Mouse (Mus musculus) neutrophil, adult 5-6 weeks (primary cell): ENCODE data around the gene Dnajc5. TPM values are rescaled to one million over a fixed set of nuclear protein-coding genes. Genes with fewer than 3 reads are reported as not detected.

Source experiments
- ATAC-seq: fragments of 151-379, 151-347 bp; 2 replicates; pipeline ENCODE4 v1.8.0; 2017; ENCODE audit warnings: mild to moderate bottlenecking, moderate TSS enrichment; ENCODE audit not compliant: insufficient number of reproducible peaks, poor library complexity, low FRiP score, severe bottlenecking; ENCODE audit errors: extremely low read depth
- total RNA-seq: library from RNA; stranded (forward); fragments of 200-1000 nt; gene quantifications from 2 replicates; pipeline ENCODE4 v1.2.3, GENCODE M21; 2017

The Dnajc5 gene
- 81.3 and 85.7 TPM in 2 replicates for total RNA-seq

- peak; percentile 94 for ATAC-seq
Observed at GRCm38 (mm10) chr2:181520118-181520935, at the start of gene Dnajc5. Gene Dnajc5 (plus strand): TSS chr2:181520485.

- no peak for ATAC-seq
Observed at GRCm38 (mm10) chr2:181471246-181471645, 49.0 kb upstream of the Dnajc5 start.

DNA sequence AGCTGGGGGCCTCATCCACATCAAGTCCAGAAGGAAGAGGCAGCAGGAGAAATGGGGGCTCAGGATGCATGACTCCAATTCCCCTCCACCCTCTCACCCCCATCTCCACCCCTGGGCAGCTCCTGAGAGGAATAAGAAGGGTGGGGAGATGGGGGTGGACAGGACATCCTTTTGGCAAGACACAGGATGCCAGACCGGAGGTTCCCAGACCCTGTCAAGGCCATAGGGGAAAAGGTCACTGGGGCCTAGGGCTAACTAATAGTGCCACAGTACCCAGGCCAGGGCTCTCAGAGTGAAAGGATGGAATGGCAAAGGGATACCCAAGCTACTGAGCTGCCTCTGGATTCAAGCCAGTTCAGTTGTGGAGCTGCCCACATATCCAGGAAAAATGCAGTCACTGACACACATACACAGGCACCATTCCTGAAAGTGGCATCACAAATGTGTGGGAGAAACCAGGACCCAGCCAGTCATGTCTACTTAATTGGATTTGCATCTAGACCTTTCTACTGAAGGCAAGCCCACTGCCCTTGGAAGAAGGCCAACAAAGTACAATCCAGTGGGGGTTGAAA is 47.9 kb upstream of the Dnajc5 start:
- no peak for ATAC-seq

- ATAC-seq: no peak
Observed at GRCm38 (mm10) chr2:181483120-181483519, 37.2 kb upstream of the Dnajc5 start.

GRCm38 (mm10) chr2:181483562-181484318 is 36.5 kb upstream of the Dnajc5 start:
- ATAC-seq: peak; percentile 55

GRCm38 (mm10) chr2:181484456-181485233 is 35.6 kb upstream of the Dnajc5 start:
- ATAC-seq: no peak

DNA sequence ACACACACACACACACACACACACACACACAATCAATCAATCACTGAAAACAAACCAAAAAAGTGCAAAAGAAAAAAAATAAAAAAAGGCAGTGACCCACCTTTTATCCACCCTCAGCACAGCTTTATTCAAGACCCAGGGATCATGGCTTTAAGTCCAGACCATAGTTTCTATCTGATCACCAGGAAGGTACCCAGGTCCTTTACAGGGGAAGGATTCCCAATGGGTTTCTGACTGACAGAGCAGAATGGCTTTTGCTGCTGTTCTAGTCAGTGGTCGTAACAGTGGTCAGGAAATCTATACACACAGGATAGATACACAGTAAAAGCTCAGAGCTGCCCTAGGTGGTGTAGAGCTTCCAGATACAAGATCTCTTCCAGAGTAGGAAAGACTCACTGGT is 34.5 kb upstream of the Dnajc5 start:
- no peak for ATAC-seq

DNA sequence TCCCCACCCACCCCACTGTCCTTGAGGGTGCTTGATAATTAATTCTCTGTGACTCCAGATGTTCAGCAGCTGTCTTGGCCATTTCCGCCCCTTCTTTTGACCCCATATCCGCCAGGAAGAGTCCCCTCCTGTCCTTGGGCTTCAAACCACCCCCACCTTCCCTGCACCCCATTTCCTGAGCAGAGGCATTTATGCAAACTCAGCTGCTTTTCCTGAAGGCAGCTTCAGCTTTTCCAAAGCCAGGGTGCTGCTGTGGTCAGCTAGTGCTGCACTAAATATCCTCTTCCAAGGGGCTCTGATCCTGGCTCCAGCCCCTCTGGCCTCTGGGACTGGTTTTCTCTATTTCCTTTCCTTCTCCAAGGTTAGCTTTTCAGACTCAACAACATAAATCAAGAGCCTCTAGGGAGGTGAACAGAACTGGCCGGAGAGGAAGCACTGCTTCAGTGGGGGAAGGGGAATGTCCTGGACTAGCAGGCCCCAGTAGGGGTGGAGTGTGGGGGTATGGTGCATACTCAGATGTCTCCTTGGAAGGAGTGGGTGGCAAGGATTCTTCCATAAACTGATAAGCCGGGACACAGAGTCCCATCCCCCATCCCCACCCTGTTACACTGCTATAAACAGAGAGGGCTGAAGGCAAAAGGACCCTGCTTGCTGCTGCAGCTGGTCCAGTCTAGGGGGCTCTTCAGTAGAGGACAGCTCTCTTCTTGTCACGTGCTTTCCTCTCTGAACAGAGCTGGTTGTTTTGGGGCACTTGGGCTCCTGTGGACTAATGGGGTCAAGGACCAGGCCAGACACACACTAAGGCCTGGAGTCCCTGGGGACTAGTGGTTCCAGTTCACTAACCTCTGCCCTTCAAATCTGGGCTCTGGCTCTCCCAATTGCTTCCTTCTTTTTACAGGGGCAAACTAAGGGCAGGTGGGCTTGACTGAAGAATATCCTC is 32.7 kb upstream of the Dnajc5 start:
- no peak for ATAC-seq

GRCm38 (mm10) chr2:181491432-181492205 is 28.7 kb upstream of the Dnajc5 start:
- peak; percentile 29; the same call in 1 of the 2 replicates for ATAC-seq

DNA sequence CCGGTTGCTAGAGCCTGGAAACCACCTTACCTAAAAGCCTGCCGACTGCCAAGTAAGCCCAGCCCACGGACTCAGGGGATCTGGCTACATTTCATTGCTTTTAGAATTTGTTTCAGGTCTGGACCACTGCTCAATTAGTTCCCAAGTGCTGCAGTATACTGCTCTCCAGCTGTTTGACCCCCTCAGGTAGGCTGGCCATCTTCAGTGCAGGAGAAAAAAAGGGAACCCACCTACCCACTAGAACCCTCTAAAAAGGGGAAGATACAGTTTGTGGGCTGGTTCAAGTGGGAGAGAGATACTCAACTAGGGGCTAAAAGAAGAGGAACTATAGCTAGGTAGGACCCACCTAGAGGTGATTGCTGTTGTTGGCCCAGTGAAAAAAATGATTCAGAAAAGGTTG is 28.1 kb upstream of the Dnajc5 start:
- ATAC-seq: peak; percentile 9; the same call in 1 of the 2 replicates

DNA sequence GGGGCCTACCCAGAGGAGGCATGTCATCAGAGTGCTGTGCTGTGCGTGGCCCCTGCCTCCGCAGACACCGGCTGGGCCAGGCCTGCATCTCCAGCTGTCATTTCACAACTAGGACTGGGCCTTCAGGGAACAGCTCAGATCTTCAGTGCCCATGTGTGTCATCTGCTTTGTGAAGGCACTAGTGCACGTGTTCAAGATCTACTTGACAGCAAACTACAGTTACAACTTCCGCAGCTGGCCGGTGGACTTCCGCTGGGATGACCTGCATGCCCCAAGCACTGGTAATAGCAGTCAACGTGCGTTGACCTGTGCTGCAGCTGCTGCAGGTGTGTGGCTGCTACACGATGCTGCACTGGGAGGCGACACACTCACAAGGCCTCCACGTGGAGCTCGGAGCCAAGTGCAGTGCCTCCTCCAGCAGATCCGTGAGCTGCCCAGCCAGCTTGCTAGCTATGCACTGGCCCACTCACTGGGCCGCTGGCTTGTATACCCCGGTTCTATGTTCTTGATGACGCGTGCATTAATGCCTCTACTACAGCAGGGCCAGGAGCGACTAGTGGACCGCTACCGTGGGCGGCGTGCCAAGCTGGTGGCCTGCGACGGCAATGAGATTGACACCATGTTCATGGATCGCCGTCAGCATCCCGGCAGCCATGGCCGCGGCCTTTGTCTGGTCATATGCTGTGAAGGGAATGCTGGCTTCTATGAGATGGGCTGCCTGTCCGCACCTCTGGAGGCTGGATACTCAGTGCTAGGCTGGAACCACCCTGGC is 26.9 kb upstream of the Dnajc5 start, which contains the start of gene Abhd16b:
Gene Abhd16b (plus strand): TSS at position 51 of the 772 bp plus-strand sequence.
- ATAC-seq: no peak

GRCm38 (mm10) chr2:181494266-181494945 is 25.9 kb upstream of the Dnajc5 start:
- ATAC-seq: no peak

DNA sequence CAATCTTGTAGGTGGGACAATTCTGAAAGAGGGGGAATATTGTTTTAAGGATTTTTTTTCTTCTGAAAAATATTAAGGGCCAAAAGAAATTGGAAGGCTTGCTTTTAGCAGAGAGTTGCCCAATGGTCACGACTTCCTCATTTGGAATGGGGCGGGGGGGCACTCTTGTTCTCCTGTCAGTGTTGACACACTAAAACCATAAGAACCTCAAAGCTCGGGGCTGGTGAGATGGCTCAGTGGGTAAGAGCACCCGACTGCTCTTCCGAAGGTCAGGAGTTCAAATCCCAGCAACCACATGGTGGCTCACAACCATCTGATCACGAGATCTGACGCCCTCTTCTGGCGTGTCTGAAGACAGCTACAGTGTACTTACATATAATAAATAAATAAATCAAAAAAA is 24.4 kb upstream of the Dnajc5 start:
- peak; percentile 46 for ATAC-seq

DNA sequence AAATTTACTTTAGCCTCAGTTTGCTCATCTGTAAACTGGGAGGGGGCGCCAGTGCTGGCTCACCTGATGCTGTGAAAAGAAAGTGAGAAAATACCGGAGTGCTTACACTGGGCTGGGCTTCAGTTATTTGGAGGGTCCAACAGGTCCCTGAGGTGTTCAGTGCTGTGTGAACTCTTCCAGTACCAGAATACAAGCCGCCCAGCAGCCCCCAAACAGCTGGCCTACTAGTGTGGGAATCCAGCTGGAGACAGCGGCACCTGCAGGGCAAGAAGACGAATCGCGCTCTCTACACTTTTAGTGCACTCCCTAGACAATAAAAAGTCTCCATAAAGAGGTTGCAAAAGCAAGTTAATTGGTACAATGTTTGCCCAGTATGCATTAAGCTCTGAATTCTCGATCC is 24.0 kb upstream of the Dnajc5 start:
- peak; percentile 49 for ATAC-seq

- ATAC-seq: peak; percentile 84
Observed at GRCm38 (mm10) chr2:181496831-181497547, 23.3 kb upstream of the Dnajc5 start, which contains the start of gene Tpd52l2. Gene Tpd52l2 (plus strand): TSS chr2:181497142.
